Mouse (Mus musculus) adrenal gland, adult 8-10 months (tissue): ENCODE measurements around the gene Faim. TPM values are rescaled to one million over a fixed set of nuclear protein-coding genes. Genes with fewer than 3 reads are reported as not detected.

Experiments
- DNase-seq: peaks from one replicate; pipeline ENCODE4 v3.0.0; 2022
- total RNA-seq, 4 experiments: library from RNA; stranded (reverse); gene quantifications; 2 replicates each; pipeline ENCODE4 v1.2.4; 2022

The Faim gene
- 10 to 100 TPM; 17.6 to 23.5 (median 20.7) TPM for total RNA-seq

DNA sequence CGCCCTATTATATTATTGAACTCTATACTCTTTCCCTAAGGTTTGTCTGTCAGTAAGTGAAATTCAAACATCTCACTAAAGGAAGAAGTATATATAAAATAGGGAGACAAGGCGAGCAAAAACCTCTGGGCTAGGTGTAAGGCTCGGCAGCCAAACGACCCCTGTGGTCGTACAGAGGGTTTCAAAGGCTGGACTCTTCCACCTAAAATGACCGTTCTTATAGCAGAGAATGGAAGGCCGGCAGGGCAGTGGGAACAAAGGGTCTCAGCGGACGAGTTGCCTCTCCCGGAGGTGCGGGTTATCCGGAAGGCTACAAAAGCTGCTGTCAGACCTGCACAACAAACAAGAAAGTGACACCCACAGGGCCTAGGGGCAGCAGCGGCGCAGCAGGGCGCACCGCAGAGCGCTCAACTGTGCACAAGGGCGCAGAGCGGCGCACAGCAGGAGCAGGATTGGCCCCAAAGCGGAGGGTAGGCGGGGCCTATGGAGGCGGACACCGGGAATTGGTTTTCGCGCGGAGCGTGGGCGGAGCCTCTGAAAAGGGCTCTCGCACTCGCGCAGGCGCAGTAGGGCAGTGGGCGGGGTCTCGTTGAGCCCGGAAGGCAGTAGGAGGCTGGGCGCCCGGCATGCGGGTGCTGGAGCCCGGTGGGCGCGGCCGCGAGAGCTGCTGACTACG lies at the start of gene Faim:
Gene Faim, plus strand, starts transcription at position 574 of the 676 bp plus-strand sequence.
- DNase-seq, result peak; percentile 99

DNA sequence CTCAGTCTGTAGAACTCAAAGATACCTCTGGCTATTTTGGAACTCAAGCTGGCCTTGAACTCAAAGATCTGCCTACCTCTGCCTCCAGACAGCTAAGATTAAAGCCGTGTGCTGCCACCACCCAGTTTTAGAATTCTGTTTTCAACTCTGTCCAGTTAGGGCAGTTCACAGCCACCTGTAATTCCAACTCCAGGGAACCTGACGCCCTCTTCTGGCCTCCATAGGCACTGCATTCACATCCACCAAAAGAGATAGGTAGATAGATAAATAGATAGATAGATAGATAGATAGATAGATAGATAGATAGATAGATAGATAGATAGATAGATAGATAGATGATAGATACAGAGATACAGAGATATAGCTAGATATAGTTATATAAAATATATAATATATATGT lies 46.9 kb upstream of the Faim start:
- no peak for DNase-seq

DNA sequence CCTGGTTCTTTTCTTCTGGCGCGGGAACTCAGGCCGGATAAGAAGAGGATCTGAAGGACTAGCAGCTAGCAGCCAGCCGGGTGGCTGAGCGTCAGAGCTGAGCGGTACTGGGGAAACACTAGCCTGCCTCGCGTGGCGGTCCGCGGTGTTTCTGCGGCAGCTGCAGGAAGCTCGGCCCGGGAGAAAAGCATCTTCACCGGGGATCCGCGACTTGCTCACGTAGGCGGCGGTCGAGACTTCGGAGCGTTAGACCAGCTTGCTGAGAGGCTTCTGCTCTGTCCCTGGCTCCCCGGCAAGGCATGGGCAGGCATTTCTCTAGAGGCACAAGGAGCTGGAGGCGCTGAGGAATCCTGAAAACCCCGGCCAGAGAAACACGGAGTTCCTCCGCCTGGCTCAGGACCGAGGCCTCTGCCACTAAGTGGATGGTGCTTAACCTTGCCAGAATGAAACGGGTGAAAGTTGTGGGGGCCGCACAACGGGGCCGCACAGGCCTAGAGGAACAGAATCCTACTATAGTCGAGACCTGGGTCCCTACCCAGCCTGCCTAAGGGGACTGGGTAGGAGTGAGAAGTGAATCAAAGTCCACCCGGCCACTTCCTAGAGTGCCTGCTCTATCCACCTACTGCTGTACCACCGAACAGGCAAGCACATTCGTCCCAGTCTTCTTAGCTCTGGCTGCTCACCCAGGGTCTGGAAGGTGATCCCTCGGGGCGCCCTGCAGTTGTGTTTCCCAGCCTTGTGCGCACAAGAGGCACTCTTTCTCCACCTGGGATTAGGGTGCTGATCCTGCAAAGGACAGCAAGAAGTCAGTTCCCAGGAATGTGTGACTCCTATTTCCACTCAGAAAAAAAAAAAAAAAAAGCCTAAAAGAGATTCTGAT lies 33.8 kb upstream of the Faim start:
- no peak for DNase-seq

DNA sequence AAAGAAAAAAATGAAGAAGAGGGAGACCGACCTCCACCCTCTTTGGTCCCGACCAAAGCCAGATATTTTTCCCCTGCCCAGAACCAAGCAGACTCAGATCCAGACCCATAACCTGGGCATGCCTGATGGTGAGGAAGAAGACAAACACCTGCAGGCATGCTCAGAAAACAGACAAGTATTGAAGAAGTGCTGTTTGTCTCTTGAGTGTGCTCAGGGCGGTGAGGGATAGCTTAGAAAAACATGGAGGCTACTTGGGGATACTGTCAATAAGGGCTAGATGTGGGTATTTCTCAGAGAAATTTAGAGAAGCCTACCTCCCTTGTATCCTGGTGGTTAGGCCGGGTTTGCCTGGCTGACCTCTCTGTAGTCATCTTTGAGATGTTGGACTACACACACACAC lies 32.9 kb upstream of the Faim start:
- no peak for DNase-seq

DNA sequence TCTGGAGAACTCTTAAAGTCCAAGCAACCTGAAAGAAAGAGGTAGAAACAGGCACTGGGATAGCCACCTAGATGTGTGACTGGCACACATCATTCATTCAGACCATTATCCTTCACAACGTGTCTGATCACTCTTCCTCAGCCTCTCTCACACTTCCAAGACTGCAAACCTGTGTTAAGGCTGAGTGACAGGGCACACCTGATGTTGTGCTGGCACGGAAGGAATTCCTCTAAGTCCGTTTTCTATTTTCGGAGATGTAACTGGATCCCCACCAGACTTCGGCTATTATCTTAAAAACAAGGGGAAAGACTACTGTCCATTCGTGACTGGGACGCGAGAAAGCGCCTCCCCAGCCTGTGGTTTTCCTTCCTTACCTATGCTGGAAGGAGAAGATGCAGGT lies 32.3 kb upstream of the Faim start:
- DNase-seq, result no peak

DNA sequence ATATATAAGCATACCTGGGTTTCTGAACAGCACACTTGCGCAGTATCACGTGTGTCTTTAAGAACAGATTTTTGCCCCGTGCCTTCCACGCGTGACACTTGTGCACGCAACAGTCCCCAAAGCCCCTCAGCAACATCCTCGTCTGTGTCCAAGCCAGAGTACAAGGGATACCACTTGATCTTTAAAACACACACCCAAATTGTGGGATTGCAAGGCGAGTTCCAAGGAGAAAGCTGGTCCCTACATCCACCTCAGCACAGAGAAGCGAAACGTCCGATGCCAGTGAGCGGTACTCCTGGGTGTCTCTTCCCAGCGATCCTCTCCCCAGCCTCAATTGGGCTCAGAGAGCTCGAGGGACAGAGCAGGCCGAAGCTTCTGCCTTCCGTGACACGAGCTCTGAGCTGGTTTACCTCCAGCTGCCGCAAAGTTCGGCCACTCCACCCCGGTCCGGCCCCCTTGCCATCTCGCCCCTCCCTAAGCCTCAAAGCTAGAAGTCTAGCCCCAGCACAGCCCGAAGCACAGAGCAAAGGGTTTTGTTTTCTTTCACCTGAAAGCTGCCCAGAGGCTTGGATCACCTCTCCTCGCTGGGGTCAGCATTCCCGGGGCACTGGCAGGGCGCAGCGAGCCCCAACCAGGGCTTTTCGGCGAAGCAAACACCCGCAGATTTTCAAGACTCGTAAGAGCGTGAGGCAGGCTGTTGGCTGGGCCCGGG lies 31.6 kb upstream of the Faim start:
- no peak for DNase-seq

DNA sequence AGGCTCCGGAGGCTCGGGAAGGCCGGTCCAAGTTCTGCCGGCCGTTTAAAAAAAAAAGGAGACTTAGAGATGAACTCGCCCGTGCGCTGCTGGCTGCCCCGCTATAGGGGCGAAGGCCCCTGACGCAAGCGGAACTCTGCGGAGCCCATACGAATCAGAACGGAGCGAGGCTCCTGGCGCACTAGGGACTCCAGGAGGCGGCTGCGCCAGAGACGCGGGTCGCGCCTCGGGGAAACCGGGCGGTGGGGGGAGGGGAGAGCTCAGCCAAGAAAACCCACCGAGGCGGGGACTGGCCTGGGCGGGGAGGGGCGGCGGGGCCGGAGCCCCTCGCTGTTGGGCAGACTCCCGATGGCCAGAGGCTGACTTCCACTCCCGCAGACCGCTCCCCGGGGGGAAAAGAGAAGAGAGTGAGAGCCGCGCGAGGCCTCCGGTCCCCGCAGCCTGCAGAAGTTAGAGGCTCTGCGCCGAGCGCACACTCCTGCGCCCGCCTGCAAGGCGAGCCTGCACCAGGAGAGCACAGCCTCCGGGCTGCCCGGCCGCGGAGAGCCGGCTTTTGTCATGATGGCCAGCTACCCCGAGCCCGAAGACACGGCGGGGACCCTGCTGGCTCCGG lies 31.0 kb upstream of the Faim start, which contains the start of gene Foxl2:
Gene Foxl2, plus strand, starts transcription at position 186 of the 613 bp plus-strand sequence.
- no peak for DNase-seq

DNA sequence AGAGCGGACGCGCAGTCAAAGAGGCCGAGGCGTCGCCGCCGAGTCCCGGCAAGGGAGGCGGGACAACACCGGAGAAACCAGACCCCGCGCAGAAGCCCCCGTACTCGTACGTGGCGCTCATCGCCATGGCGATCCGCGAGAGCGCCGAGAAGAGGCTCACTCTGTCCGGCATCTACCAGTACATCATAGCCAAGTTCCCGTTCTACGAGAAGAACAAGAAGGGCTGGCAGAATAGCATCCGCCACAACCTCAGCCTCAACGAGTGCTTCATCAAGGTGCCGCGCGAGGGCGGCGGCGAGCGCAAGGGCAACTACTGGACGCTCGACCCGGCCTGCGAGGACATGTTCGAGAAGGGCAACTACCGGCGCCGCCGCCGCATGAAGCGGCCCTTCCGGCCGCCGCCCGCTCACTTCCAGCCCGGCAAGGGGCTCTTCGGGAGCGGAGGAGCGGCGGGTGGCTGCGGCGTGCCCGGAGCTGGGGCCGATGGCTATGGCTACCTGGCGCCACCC lies 30.4 kb upstream of the Faim start:
- DNase-seq, result no peak

DNA sequence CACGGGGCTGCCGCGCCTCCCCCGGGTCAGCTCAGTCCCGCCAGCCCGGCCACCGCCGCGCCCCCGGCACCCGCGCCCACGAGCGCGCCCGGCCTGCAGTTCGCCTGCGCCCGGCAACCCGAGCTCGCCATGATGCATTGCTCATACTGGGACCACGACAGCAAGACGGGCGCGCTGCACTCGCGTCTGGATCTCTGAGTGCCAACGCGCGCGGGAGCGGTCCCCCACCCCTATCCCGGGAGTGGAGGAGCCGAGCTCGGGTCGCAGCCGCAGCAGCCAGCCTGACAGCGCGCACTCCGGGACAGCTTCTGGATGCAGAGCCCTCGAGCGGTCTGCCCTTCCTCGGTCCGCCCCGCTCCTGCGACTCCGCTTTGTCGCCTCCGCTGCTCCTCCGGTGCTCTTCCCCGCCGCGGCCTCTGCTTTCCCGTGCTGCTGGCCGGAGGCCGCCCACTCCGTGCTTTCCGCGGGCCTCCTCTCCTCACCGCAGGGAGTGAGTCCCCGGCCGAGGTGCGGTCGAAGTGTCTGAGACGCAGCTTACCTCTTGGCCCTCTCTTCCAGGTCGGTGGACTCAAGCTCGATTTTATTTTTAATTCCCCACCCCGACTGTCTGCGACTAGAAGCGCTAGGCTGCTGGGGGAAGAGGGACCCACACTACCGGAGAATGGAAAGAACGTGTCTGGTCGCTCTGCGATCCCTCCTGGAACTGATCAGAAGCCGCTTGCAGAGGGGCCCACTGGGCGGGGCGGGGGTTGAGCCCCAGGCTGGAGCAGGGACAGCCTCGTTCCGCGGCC lies 29.4 kb upstream of the Faim start:
- DNase-seq, result no peak

DNA sequence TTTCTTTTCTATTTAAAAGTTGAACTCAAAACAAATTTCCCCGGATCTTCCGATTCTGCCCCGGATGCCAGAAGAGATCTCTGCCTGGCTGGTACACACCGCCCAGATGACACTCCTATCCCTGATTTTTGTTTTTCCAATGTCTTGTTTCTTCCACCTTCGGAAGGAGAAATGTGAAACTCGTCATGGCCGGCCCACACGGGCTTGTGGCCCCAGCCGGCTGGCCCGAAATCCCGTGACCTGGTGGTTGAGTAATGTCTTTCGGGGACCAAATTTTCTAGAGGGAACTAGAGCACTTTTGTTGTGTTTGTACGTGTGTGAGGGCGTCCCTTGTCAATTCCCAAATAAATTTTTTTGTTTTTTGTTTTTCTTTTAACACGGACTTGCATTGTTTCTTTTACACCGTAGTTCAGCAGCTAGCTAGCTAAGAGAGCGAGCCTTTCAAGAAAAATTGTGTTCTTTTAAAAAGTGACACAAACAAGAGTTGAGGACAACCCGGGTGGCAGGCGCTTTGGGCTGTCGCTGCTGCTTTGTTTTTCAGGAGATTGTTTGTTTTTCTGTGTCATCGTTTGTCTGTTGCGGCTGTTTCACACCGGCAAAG lies 28.3 kb upstream of the Faim start:
- no peak for DNase-seq

DNA sequence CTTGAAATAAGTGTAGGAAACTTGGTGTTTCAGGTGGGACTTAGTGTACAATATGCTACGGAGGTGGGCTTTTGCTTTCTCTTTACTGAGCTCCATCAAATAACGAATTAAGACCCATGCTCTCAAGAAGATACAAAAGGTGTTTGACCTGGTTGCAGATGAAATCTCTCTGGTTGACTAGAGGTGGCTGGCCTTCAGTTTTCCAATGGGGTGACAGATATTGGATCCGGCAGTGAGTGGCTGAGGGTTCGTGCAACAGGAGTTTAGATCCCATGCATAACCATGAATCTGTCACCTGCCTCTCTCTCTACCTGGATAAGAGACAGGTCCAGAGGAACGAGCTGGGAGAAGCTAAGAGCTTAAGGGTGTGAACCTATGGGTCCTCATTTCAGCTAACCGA lies 27.5 kb upstream of the Faim start:
- DNase-seq, result no peak

DNA sequence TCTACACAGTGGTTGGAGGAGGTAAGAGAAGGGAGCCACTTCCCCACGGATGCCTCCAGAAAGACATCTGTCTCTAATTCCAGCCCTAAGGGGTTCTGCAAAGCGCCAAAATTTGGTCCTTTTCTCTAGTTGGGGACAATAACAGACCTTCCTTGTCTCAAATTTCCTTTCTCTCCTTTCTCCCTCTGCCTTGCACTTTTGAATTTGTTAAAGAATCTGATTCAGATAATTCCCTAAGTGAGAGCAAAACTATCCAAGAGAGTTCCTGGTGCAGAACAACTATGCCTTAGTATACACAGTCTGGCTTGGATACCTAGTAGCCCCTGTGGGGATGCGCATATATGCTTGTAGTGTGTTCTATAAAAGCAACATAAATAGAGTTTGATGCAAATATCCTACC lies 26.3 kb upstream of the Faim start:
- DNase-seq, result no peak

DNA sequence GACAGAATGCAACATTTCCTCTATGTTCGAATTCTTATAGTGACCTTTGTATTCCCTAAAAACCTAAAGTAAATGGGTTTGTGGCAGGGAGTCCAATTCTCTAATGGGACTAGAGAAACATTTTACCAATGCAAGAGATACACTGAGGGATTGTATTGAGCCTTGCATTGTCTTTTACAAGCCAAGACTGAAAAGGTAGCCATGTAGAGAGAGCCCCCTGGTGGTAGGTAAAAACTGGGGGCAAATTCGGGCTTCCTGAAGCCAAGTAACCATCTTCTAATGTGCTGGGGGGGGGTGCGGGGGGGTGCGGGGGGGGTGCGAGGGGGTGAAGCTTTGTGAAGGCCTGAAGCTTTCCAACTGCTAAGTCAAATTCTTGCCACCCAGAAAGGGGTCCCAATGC lies 25.8 kb upstream of the Faim start:
- DNase-seq, result no peak

DNA sequence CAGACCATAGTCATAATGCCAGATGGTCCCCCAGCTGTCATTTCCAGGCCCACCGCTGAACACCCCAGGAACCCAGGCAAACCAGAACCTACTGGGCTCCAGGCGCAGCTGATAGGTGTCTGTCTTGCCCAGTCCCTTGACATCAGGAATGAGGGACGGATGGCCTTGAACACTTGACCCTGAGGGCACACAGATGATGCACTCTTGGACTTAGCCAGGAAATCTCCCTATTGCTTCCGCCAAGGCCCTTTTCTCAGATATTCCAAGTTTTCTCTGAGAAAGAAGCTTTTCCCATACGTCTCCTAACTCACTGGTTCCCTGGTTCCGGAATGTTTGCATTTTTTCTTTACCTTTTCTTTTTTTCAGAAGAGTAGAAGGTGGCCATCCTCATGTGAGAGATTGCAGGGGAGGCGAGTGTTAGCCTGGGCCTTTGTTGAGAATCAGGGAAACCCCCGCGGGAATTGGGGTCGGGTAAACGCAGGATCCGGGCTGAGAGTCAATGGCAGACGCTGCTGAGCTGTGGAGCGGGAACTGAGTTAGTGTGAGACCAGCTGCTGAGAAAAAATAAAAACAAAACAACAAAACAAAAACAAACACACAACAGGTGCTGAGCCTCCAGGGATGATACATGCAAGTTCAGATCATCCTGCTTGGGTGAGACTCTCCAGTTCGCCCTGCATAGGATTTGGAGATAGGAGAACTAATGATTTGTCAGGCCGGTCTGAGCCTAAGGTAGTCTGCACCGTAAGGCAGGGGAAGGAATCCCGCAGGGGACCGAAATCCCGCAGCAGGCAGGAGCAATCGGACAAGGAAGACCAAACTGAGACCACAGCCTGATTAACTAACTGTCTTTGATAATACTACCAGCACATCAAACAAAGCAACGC lies 24.3 kb upstream of the Faim start:
- no peak for DNase-seq

DNA sequence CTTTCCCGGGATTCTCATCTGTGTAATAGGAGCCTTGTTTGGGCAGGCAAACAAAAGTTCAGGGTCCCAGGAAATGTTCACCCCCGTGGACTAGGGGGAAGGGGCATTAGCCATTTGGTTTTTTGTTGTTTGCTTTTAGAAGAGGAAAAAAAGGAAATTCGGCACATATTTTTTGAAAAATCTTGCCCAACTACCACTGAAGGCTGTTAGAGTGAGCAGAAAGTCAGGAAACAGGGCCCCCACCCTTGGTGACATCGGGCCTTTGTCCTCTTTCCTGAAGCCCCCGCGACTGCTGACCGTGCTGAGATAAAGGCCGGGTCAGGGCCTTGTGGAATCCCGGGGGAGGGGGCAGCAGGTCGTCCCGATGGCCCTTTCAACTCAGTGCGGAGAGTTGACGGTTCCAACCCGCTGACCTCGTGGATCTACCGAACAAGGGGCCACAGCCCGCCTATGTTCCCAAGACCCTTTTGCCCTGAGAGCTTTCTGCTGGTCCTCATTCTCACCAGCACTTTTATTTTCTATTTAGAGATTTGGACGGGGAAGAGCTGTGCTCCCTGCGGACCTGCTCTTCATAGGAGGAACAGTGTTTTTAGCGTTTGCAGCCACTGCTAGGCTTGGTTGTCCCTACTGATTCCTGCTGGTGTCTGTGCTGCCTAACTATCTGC lies 23.6 kb upstream of the Faim start:
- no peak for DNase-seq

DNA sequence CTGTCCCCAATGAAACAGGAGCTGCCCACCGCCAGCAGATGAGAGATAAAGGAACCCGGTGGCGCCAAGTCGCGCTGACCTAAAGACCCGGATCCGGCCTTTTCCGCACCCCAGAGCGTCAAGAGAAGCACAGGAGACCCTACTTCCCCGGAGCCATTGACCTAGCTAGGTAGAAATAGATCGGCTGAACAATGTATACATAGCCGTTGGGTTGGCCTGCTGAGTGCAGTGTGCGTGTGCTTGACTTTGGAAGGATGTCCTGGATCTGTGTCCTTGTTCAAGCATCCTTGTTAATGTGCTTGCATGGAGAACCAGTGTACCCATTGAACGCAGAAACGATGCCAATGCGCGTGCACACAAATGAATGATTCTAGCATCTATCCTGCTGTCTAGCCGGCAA lies 22.5 kb upstream of the Faim start:
- DNase-seq, result no peak

DNA sequence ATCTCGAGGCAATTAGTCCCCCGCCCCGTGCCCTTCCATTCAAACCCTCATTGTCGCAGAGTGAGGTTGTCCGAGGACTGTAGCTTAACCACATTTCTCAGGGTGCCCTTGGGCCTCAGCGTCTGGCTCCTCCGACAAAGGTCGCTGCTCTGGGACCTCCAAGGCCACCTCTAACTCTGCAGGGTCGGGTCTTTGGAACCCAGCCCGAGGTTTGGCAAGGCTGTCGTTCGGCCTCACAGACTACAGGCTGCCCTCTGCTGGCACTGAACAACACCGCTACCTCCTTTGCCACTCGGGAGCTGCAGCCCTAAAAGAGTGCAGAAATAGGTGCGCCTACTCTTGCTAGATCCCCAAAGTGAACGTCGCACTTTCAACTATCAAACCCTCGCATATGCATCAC lies 21.1 kb upstream of the Faim start:
- peak; percentile 48 for DNase-seq

DNA sequence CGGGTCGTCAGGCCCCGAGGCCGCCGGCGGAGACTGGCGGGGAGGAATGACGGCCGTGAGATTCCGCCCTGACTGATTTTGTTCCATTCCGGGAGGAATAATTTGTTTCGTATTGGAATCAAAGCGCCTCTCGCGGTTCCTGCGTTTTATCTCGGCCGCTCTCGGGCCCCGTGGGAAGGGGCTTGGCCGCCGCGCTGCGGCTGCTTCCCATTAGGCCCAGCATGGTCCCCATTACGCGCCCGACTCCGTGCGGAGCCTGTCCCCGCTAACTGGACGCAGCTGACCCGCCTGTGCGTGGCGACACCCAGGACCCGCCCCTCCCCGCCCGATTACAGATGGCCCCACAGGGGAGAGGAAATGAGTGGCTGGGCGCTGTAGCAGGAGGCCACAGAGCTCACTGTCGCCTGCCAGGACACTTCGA lies 13.1 kb upstream of the Faim start:
- no peak for DNase-seq

DNA sequence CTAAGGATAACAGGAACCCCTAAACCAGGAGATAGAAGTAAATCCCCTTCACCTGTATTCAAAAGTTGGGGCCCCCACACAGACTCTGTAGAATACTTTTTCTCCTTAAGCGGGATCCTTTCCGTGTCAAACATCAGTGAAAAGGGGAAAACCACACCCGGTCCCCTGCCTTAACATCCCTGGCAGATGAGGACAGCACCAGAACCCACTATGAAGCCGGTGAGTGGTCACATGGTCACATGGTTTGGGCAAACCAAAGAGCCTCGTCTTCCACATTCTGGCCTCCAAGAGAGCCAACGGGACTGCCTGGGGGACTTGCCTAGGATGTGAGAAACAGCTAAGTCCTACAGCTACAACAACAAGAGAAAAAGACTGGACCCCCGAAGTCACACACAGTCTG lies 12.6 kb upstream of the Faim start:
- DNase-seq, result no peak

DNA sequence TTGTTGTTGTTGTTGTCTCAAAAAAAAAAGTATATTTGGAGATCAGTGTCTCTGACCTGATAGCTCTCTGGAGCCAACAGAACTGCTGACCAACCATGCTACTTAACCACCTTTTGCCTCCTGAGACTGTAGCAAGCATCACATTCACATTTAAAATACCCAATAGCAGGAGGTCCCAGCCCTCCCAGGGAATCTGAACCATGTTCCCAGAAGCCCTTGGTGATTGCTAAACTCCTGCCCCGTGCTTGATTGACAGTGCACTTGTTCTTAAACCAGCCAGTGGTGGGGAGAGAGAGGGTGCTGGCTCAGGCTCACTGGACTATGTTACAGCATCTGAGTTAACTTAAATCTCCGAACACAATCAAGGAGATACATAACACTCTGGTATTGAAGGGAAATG lies 11.3 kb upstream of the Faim start:
- DNase-seq, result no peak
